Mouse (Mus musculus): Measurements from ENCODE around the gene Scn8a. TPM values are rescaled to one million over a fixed set of nuclear protein-coding genes. Genes with fewer than 3 reads are reported as not detected.

Scn8a gene
- polyA plus RNA-seq, 1 experiment, result not detected

DNA sequence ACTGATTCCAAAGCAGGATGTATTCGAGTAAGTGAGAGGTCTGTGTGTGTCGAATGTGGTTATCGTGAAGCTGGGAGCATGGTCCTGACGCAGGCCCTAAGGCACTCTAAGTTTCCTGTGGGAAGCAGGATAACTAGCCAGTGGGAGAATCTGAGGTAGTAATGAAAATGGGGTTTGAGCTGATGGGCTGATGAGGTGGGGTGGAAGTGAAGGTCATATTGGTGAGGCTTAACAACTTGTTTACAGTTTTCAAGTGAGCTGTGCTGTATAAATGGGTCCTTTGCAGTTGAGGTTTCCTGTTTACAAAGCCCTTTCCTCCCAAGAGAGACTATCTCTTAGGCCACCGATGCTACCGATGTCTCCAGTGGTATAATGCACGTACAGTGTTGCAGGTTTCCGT is 36.1 kb downstream of the Scn8a start:
- Histone ChIP-seq H3K4me3 (ENCODE audit: insufficient read depth, poor library complexity, severe bottlenecking) (no peak overlapping the region), H3K79me3 (ENCODE audit: low read depth) (no peaks in the 10 kb centered on the region), H3K27me3 (ENCODE audit: control insufficient read depth, insufficient read depth, insufficient read length) (peaks cover 37% of the 10 kb centered on the region), H3K79me2 (ENCODE audit: control insufficient read depth, insufficient read depth) (no peaks in the 10 kb centered on the region), H3K36me3 (ENCODE audit: control insufficient read depth, insufficient read depth) (no peaks in the 10 kb centered on the region), H3ac (ENCODE audit: control insufficient read depth, insufficient read length, low read depth) (no peak overlapping the region)
- TF ChIP-seq CEBPB (IDR thresholded peaks at IDR 0.05; ENCODE audit: low read depth) (no peak), FOSL1 (IDR thresholded peaks at IDR 0.05; ENCODE audit: insufficient read depth, low read length, poor library complexity, severe bottlenecking) (no peak), CTCF (IDR thresholded peaks at IDR 0.05; ENCODE audit: control insufficient read depth, insufficient read depth, insufficient read length) (no peak), MYOG (IDR thresholded peaks at IDR 0.05; ENCODE audit: control insufficient read depth, extremely low read depth, insufficient read length) (no peak), MYOD1 (IDR thresholded peaks at IDR 0.05; ENCODE audit: control insufficient read depth, insufficient read length, low read depth) (no peak), MAX (IDR thresholded peaks at IDR 0.05) (no peak), USF1 (IDR thresholded peaks at IDR 0.05; ENCODE audit: low read depth) (no peak)

- Histone ChIP-seq H3K79me2 (ENCODE audit: control insufficient read depth, insufficient read depth) (no peaks in the 10 kb centered on the region), H3K79me3 (ENCODE audit: low read depth) (no peaks in the 10 kb centered on the region), H3K27me3 (ENCODE audit: control insufficient read depth, insufficient read depth, insufficient read length) (peaks cover 36% of the 10 kb centered on the region), H3K36me3 (ENCODE audit: control insufficient read depth, insufficient read depth) (no peaks in the 10 kb centered on the region), H3ac (ENCODE audit: control insufficient read depth, insufficient read length, low read depth) (no peak overlapping the region), H3K4me3 (ENCODE audit: insufficient read depth, poor library complexity, severe bottlenecking) (no peak overlapping the region)
- TF ChIP-seq MYOG (IDR thresholded peaks at IDR 0.05; ENCODE audit: control insufficient read depth, extremely low read depth, insufficient read length), result no peak
- TF ChIP-seq MYOD1 (IDR thresholded peaks at IDR 0.05; ENCODE audit: control insufficient read depth, insufficient read length, low read depth), result no peak
- no peak for TF ChIP-seq USF1 (IDR thresholded peaks at IDR 0.05; ENCODE audit: low read depth)
- TF ChIP-seq FOSL1 (IDR thresholded peaks at IDR 0.05; ENCODE audit: insufficient read depth, low read length, poor library complexity, severe bottlenecking), result no peak
- TF ChIP-seq MAX (IDR thresholded peaks at IDR 0.05), result no peak
- no peak for TF ChIP-seq CTCF (IDR thresholded peaks at IDR 0.05; ENCODE audit: control insufficient read depth, insufficient read depth, insufficient read length)
- TF ChIP-seq CEBPB (IDR thresholded peaks at IDR 0.05; ENCODE audit: low read depth), result no peak
Observed at GRCm38 (mm10) chr15:100908817-100909216, 39.2 kb downstream of the Scn8a start.

- Histone ChIP-seq H3K27me3 (ENCODE audit: control insufficient read depth, insufficient read depth, insufficient read length) (peaks cover 36% of the 10 kb centered on the region), H3K79me2 (ENCODE audit: control insufficient read depth, insufficient read depth) (no peaks in the 10 kb centered on the region), H3K79me3 (ENCODE audit: low read depth) (no peaks in the 10 kb centered on the region), H3K36me3 (ENCODE audit: control insufficient read depth, insufficient read depth) (no peaks in the 10 kb centered on the region), H3ac (ENCODE audit: control insufficient read depth, insufficient read length, low read depth) (no peak overlapping the region), H3K4me3 (ENCODE audit: insufficient read depth, poor library complexity, severe bottlenecking) (no peak overlapping the region)
- no peak for TF ChIP-seq CEBPB (IDR thresholded peaks at IDR 0.05; ENCODE audit: low read depth)
- TF ChIP-seq MAX (IDR thresholded peaks at IDR 0.05), result no peak
- no peak for TF ChIP-seq USF1 (IDR thresholded peaks at IDR 0.05; ENCODE audit: low read depth)
- TF ChIP-seq FOSL1 (IDR thresholded peaks at IDR 0.05; ENCODE audit: insufficient read depth, low read length, poor library complexity, severe bottlenecking), result no peak
- no peak for TF ChIP-seq MYOG (IDR thresholded peaks at IDR 0.05; ENCODE audit: control insufficient read depth, extremely low read depth, insufficient read length)
- no peak for TF ChIP-seq MYOD1 (IDR thresholded peaks at IDR 0.05; ENCODE audit: control insufficient read depth, insufficient read length, low read depth)
- TF ChIP-seq CTCF (IDR thresholded peaks at IDR 0.05; ENCODE audit: control insufficient read depth, insufficient read depth, insufficient read length), result no peak
Observed at GRCm38 (mm10) chr15:100909734-100910163, 40.1 kb downstream of the Scn8a start.

DNA sequence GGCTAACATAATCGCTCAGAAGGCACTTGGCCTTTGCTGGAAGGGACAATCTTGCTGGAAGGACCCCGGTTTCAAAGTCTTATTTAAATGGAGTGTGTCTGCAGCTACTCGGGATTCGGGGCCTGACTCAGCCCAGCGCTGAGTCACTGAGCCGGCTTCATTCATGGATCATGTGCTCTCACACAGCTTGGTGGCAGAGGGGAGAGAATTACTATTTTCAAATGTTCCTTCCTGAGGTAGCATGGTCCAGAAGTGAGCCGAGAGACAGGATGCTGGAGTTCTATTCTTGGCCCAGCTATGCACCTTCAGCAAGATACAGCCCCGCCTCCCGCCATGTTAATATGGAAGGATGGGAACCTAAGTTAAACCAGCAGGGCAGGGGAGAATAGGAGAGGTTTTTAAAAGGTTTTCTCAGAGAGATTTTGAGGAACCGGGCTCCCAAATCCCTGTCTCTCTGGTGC is 40.8 kb downstream of the Scn8a start:
- no peaks in the 10 kb centered on the region for H3K36me3 ChIP-seq (ENCODE audit: control insufficient read depth, insufficient read depth)
- no peak for TF ChIP-seq USF1 (IDR thresholded peaks at IDR 0.05; ENCODE audit: low read depth)
- TF ChIP-seq CEBPB (IDR thresholded peaks at IDR 0.05; ENCODE audit: low read depth), result no peak
- TF ChIP-seq CTCF (IDR thresholded peaks at IDR 0.05; ENCODE audit: control insufficient read depth, insufficient read depth, insufficient read length), result no peak
- TF ChIP-seq MYOG (IDR thresholded peaks at IDR 0.05; ENCODE audit: control insufficient read depth, extremely low read depth, insufficient read length), result no peak
- TF ChIP-seq FOSL1 (IDR thresholded peaks at IDR 0.05; ENCODE audit: insufficient read depth, low read length, poor library complexity, severe bottlenecking), result no peak
- TF ChIP-seq MYOD1 (IDR thresholded peaks at IDR 0.05; ENCODE audit: control insufficient read depth, insufficient read length, low read depth), result no peak
- TF ChIP-seq MAX (IDR thresholded peaks at IDR 0.05), result no peak
- H3K4me3 ChIP-seq (ENCODE audit: insufficient read depth, poor library complexity, severe bottlenecking), result no peak overlapping the region
- H3K79me2 ChIP-seq (ENCODE audit: control insufficient read depth, insufficient read depth), result no peaks in the 10 kb centered on the region
- H3K79me3 ChIP-seq (ENCODE audit: low read depth), result no peaks in the 10 kb centered on the region
- peaks cover 40% of the 10 kb centered on the region for H3K27me3 ChIP-seq (ENCODE audit: control insufficient read depth, insufficient read depth, insufficient read length)
- no peak overlapping the region for H3ac ChIP-seq (ENCODE audit: control insufficient read depth, insufficient read length, low read depth)

GRCm38 (mm10) chr15:100912676-100913266 is 43.1 kb downstream of the Scn8a start:
- no peak overlapping the region for H3K4me3 ChIP-seq (ENCODE audit: insufficient read depth, poor library complexity, severe bottlenecking)
- no peaks in the 10 kb centered on the region for H3K79me2 ChIP-seq (ENCODE audit: control insufficient read depth, insufficient read depth)
- H3K36me3 ChIP-seq (ENCODE audit: control insufficient read depth, insufficient read depth), result no peaks in the 10 kb centered on the region
- no peaks in the 10 kb centered on the region for H3K79me3 ChIP-seq (ENCODE audit: low read depth)
- no peak for TF ChIP-seq USF1 (IDR thresholded peaks at IDR 0.05; ENCODE audit: low read depth)
- no peak for TF ChIP-seq MYOG (IDR thresholded peaks at IDR 0.05; ENCODE audit: control insufficient read depth, extremely low read depth, insufficient read length)
- no peak for TF ChIP-seq CTCF (IDR thresholded peaks at IDR 0.05; ENCODE audit: control insufficient read depth, insufficient read depth, insufficient read length)
- no peak for TF ChIP-seq FOSL1 (IDR thresholded peaks at IDR 0.05; ENCODE audit: insufficient read depth, low read length, poor library complexity, severe bottlenecking)
- no peak for TF ChIP-seq MAX (IDR thresholded peaks at IDR 0.05)
- no peak for TF ChIP-seq MYOD1 (IDR thresholded peaks at IDR 0.05; ENCODE audit: control insufficient read depth, insufficient read length, low read depth)
- TF ChIP-seq CEBPB (IDR thresholded peaks at IDR 0.05; ENCODE audit: low read depth), result no peak
- peaks cover 23% of the 10 kb centered on the region for H3K27me3 ChIP-seq (ENCODE audit: control insufficient read depth, insufficient read depth, insufficient read length)
- no peak overlapping the region for H3ac ChIP-seq (ENCODE audit: control insufficient read depth, insufficient read length, low read depth)
